Mouse (Mus musculus): ENCODE results near the gene Fkbp1b. TPM values are rescaled to one million over a fixed set of nuclear protein-coding genes. Genes with fewer than 3 reads are reported as not detected.
A peak's percentile ranks its signal among the peaks of the same experiment; 100 is the strongest.

Fkbp1b gene
- total and polyA plus RNA-seq, 2 experiments from 2014 or later = 0.34 to 6.2 TPM

DNA sequence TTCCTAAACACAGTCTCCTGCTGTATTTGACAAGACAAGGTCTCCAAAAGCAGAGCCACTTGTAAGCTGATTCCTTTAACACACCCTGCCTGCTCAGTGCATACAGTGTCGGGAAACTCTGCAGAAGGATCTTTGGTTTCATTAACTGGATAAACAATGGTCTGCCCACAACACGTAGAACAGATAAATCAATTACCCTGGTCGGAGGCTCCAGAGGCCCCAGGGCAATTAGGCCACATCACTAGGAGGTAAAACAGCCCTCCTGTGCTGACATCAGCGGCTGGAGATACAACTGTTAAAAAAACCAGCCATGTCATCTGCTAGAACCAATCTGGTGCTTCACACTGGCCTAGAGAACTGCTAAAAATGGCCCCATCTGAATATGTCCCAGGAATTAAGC is 4.4 kb downstream of the Fkbp1b start:
- 0 out of 2 replicates have a peak, but pooled peaks cover 6% of the 10 kb centered on the region for H3K36me3 ChIP-seq (replicated peaks; ENCODE audit: control insufficient read depth, insufficient read depth, low read length)
- DNase-seq (ENCODE audit: low spot score) = no peak
- 51% methylated on average over 4 of the region's 4 CpGs for WGBS
- H3K4me1 ChIP-seq (ENCODE audit: control insufficient read depth, insufficient read depth) = no peaks in the 10 kb centered on the region
- no peaks in the 10 kb centered on the region for H3K27me3 ChIP-seq (ENCODE audit: control insufficient read depth, insufficient read depth, low read length)
- no peak overlapping the region for H3K9ac ChIP-seq (replicated peaks; ENCODE audit: low read depth, low read length)
- no peak overlapping the region for H3K4me2 ChIP-seq (ENCODE audit: low read depth, low read length)
- no peak overlapping the region for H3K27ac ChIP-seq (ENCODE audit: low read depth)
- no peak for ATAC-seq (ENCODE audit: insufficient read depth, low read depth)
- H3K9me3 ChIP-seq (replicated peaks; ENCODE audit: control insufficient read depth, low read length) = no peaks in the 10 kb centered on the region
- TF ChIP-seq EP300 (IDR thresholded peaks at IDR 0.05; ENCODE audit: low read depth) (no peak), CTCF (IDR thresholded peaks at IDR 0.05; ENCODE audit: low read depth) (no peak)
- H3K4me3 ChIP-seq (ENCODE audit: low read depth, low read length) = no peak overlapping the region

GRCm38 (mm10) chr12:4827256-4827655 is 14.1 kb downstream of the Fkbp1b start:
- H3K36me3 ChIP-seq (replicated peaks; ENCODE audit: control insufficient read depth, insufficient read depth, low read length) = peaks cover 56% of the 10 kb centered on the region
- no peak for ATAC-seq (ENCODE audit: insufficient read depth, low read depth)

GRCm38 (mm10) chr12:4817361-4818101 is 23.9 kb downstream of the Fkbp1b start, which contains the start of gene Sf3b6:
Gene Sf3b6 (plus strand): TSS chr12:4817544.
- Histone ChIP-seq H3K4me3 (ENCODE audit: low read depth, low read length) (peak within 1 kb of the TSS; percentile 79), H3K36me3 (replicated peaks; ENCODE audit: control insufficient read depth, insufficient read depth, low read length) (peaks cover 21% of the 10 kb centered on the region), H3K9ac (replicated peaks; ENCODE audit: low read depth, low read length) (peak within 1 kb of the TSS; percentile 79), H3K27me3 (ENCODE audit: control insufficient read depth, insufficient read depth, low read length) (no peaks in the 10 kb centered on the region), H3K4me2 (ENCODE audit: low read depth, low read length) (peak within 1 kb of the TSS; percentile 89), H3K9me3 (replicated peaks; ENCODE audit: control insufficient read depth, low read length) (no peaks in the 10 kb centered on the region), H3K4me1 (ENCODE audit: control insufficient read depth, insufficient read depth) (peaks cover 7% of the 10 kb centered on the region; the same call in 1 of the 2 replicates), H3K27ac (ENCODE audit: low read depth) (peak within 1 kb of the TSS; percentile 86)
- ATAC-seq (ENCODE audit: insufficient read depth, low read depth) (peak; percentile 99), DNase-seq (ENCODE audit: low spot score) (peak; percentile 96)
- under 1% methylated on average over 49 of the region's 49 CpGs for WGBS
- TF ChIP-seq CTCF (IDR thresholded peaks at IDR 0.05; ENCODE audit: low read depth) = no peak
- peak; percentile 16; the same call in 1 of the 2 replicates for TF ChIP-seq EP300 (IDR thresholded peaks at IDR 0.05; ENCODE audit: low read depth)

More at GRCm38 (mm10) chr12:4827256-4827655, 14.1 kb downstream of the Fkbp1b start:
- Histone ChIP-seq H3K4me1 (ENCODE audit: control insufficient read depth, insufficient read depth) (no peaks in the 10 kb centered on the region), H3K9ac (replicated peaks; ENCODE audit: low read depth, low read length) (no peak overlapping the region), H3K4me3 (ENCODE audit: low read depth, low read length) (no peak overlapping the region), H3K27me3 (ENCODE audit: control insufficient read depth, insufficient read depth, low read length) (no peaks in the 10 kb centered on the region), H3K27ac (ENCODE audit: low read depth) (no peak overlapping the region), H3K4me2 (ENCODE audit: low read depth, low read length) (no peak overlapping the region), H3K9me3 (replicated peaks; ENCODE audit: control insufficient read depth, low read length) (no peaks in the 10 kb centered on the region)
- 77% methylated on average over 3 of the region's 3 CpGs for WGBS
- DNase-seq (ENCODE audit: low spot score) = no peak
- TF ChIP-seq CTCF (IDR thresholded peaks at IDR 0.05; ENCODE audit: low read depth) = no peak
- TF ChIP-seq EP300 (IDR thresholded peaks at IDR 0.05; ENCODE audit: low read depth) = no peak

DNA sequence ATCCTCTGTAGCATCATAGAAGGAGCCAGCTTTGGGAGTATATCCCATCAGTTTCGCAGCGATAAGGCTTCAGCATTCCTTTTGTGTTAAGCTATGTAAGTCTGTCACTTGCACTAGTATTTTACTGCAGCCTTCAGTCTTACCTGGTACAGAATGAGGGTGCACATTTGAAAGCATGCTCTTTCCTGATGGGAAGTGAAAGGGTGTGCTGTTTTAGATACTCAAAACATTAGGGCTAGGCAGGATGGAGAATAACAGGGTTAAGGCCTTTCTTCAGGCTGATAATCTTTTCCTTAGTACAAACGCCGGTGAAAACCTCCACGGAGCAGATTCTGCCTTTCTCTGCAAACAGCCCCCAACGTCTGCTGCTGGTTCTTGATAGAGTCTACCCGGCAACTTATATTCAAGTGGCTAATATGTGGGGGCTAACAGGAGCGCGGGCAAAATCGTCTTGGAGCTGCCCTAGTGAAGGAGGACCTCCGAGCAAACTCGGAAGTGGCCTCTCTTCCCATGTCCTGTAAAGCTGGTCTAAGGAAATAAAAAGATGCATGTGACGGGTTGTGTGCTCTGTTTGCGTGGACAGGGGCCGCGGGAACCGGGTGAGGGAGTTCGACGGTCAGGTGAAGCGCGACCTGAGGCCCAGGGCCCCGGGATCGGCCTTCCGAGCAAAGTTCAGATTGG is 24.6 kb downstream of the Fkbp1b start:
- WGBS = 6% methylated on average over 24 of the region's 24 CpGs
- TF ChIP-seq EP300 (IDR thresholded peaks at IDR 0.05; ENCODE audit: low read depth) = no peak
- no peak for TF ChIP-seq CTCF (IDR thresholded peaks at IDR 0.05; ENCODE audit: low read depth)
- ATAC-seq (ENCODE audit: insufficient read depth, low read depth) (peak; percentile 58), DNase-seq (ENCODE audit: low spot score) (no peak)
- H3K27ac ChIP-seq (ENCODE audit: low read depth) = peak overlapping the region; percentile 86
- peak overlapping the region; percentile 79 for H3K4me3 ChIP-seq (ENCODE audit: low read depth, low read length)
- no peaks in the 10 kb centered on the region for H3K9me3 ChIP-seq (replicated peaks; ENCODE audit: control insufficient read depth, low read length)
- H3K9ac ChIP-seq (replicated peaks; ENCODE audit: low read depth, low read length) = peak overlapping the region; percentile 79
- H3K36me3 ChIP-seq (replicated peaks; ENCODE audit: control insufficient read depth, insufficient read depth, low read length) = peaks cover 14% of the 10 kb centered on the region
- H3K27me3 ChIP-seq (ENCODE audit: control insufficient read depth, insufficient read depth, low read length) = no peaks in the 10 kb centered on the region
- peak overlapping the region; percentile 89 for H3K4me2 ChIP-seq (ENCODE audit: low read depth, low read length)
- peaks cover 7% of the 10 kb centered on the region; the same call in 1 of the 2 replicates for H3K4me1 ChIP-seq (ENCODE audit: control insufficient read depth, insufficient read depth)

DNA sequence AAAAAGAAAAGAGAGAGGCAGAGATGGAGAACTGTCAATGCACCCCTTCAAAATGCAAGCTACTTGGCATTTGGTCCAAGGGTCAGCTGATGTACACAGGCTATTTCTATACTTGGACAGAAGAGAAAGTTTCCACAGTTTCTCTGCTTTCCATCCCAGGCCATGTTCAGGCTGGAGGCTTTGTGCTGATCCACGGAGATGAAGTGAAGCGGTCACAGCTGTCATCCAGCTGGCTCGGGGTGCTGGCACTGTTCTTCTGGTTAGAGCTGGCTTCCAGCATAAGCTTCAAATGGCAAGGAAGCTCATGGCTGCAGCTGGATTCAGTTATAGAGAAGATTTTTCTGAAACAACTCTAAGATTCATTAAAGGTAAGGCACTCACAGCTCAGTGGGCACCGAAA is 27.8 kb downstream of the Fkbp1b start:
- no peaks in the 10 kb centered on the region for H3K36me3 ChIP-seq (replicated peaks; ENCODE audit: control insufficient read depth, insufficient read depth, low read length)
- 79% methylated on average over 4 of the region's 4 CpGs for WGBS
- DNase-seq (ENCODE audit: low spot score) = no peak
- H3K9ac ChIP-seq (replicated peaks; ENCODE audit: low read depth, low read length) = no peak overlapping the region
- peaks cover 7% of the 10 kb centered on the region; the same call in 1 of the 2 replicates for H3K4me1 ChIP-seq (ENCODE audit: control insufficient read depth, insufficient read depth)
- TF ChIP-seq CTCF (IDR thresholded peaks at IDR 0.05; ENCODE audit: low read depth) = no peak
- no peak for TF ChIP-seq EP300 (IDR thresholded peaks at IDR 0.05; ENCODE audit: low read depth)
- H3K27ac ChIP-seq (ENCODE audit: low read depth) = no peak overlapping the region
- H3K9me3 ChIP-seq (replicated peaks; ENCODE audit: control insufficient read depth, low read length) = 0 out of 2 replicates have a peak, but pooled peaks cover 6% of the 10 kb centered on the region
- H3K4me2 ChIP-seq (ENCODE audit: low read depth, low read length) = no peak overlapping the region
- no peaks in the 10 kb centered on the region for H3K27me3 ChIP-seq (ENCODE audit: control insufficient read depth, insufficient read depth, low read length)
- no peak for ATAC-seq (ENCODE audit: insufficient read depth, low read depth)
- H3K4me3 ChIP-seq (ENCODE audit: low read depth, low read length) = no peak overlapping the region

Data from heart, postnatal 0 days (tissue).